ENCODE assay signal across 11 mouse cellular contexts in the genomic region with DNA sequence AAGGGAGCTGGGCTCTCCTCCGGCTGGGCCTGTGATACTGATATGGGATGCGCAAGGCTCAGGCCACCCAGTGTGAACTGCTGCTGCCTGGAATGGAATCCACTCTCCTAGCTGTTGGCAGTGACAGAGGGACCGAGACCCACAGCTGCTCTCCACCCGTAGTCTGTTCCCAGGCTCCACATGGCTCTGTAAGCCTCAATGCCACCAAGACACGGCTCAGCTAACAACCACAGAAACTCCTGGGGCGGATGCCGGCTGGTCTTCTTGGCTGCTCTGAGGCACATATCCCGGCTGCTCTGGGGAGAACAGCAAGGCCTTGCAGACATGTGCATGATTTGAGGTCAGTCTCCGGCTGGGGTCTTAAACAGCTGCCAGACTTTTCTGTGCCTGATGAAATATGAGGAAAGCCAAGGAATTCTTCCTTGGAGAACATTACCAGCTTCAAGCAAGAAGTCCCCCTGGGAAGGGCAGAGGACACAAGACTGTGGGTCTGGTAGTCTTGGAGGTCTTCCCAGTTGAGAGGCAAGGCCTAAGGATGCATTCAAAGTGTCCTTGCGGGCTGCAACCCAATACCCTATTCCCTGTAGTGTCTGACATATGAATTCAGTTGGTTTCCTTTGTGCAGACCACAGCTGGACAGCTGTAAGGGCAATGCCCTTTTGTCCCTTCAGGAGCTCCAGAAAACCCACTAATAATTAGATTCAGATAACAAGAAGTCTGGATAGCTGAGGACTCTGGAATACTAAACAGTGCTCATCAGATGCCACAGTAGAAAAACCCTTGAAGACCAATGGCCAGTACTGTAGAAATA. TPM values are rescaled to one million over a fixed set of nuclear protein-coding genes. Genes with fewer than 3 reads are reported as not detected.
DNase-seq lines count a peak whose midpoint lies in the region; ATAC-seq and TF ChIP-seq lines count a peak whose summit lies in the region.
"Had no signal": no experiment of that assay in that cellular context is flagged by ENCODE, and none has a peak within 500 bp of the region (broad histone marks: within the 10 kb centered on the region; RNA-seq: fewer than 3 reads in every experiment).

No protein-coding gene starts in this region.

- H3K4me1 ChIP-seq in embryonic facial prominence, embryonic 14.5 days (ENCODE audit: control insufficient read depth, insufficient read depth, low read length): peaks cover 18% of the 10 kb centered on the region

- no peaks in the 10 kb centered on the region for H3K27me3 ChIP-seq in embryonic facial prominence, embryonic 14.5 days (replicated peaks; ENCODE audit: control insufficient read depth, insufficient read depth, low read length)

- ATAC-seq in embryonic facial prominence, embryonic 14.5 days (ENCODE audit: low read depth): peak; percentile 92

- no peak for TF ChIP-seq CTCF in layer of hippocampus, adult 2 months (conservative IDR thresholded peaks at IDR 0.05)

- no peaks in the 10 kb centered on the region for H3K36me3 ChIP-seq in embryonic facial prominence, embryonic 14.5 days (ENCODE audit: control insufficient read depth, insufficient read depth, low read length)

- intact Hi-C loops in heart, postnatal 10 days (cut with DNase I): no loop called here

- no peak overlapping the region for H3K9ac ChIP-seq in embryonic facial prominence, embryonic 14.5 days (ENCODE audit: low read depth, low read length)

- H3K27ac ChIP-seq in layer of hippocampus, adult 2 months: peak overlapping the region; percentile 14; the same call in 1 of the 2 replicates
- H3K27ac ChIP-seq in embryonic facial prominence, embryonic 14.5 days (replicated peaks; ENCODE audit: low read depth, low read length): peak overlapping the region; percentile 59

- WGBS in embryonic facial prominence, embryonic 14.5 days: 45% methylated on average over 10 of the region's 10 CpGs

- no peak overlapping the region for H3K4me2 ChIP-seq in embryonic facial prominence, embryonic 14.5 days (ENCODE audit: low read depth, low read length)

- no peaks in the 10 kb centered on the region for H3K9me3 ChIP-seq in embryonic facial prominence, embryonic 14.5 days (ENCODE audit: control insufficient read depth, low read length)

- no peak overlapping the region for H3K4me3 ChIP-seq in layer of hippocampus, adult 2 months
- H3K4me3 ChIP-seq in embryonic facial prominence, embryonic 14.5 days (ENCODE audit: low read depth, low read length): no peak overlapping the region

- no peak for DNase-seq in layer of hippocampus, adult 2 months (ENCODE audit: low spot score in 2 of 2)
- DNase-seq in layer of hippocampus, postnatal 36 days: no peak
- DNase-seq in embryonic facial prominence, embryonic 14.5 days (ENCODE audit: low spot score): peak; percentile 92
- DNase-seq in heart, postnatal 10 days: peak; percentile 70 to 73
- peak; percentile 30 for DNase-seq in mesoderm, embryonic 11.5 days (ENCODE audit: low read depth, low spot score)
- no peak for DNase-seq in embryo, embryonic 10 days (ENCODE audit: low spot score)
- no peak for DNase-seq in frontal cortex, postnatal 36 days (ENCODE audit: low spot score in 2 of 2)
- no peak for DNase-seq in spleen, postnatal 36 days (ENCODE audit: low spot score in 2 of 2)
- DNase-seq: cerebellum, adult 8-10 months had no signal

RNA-seq across cellular contexts. Expression of gene Tmem174, which starts 17.1 kb away (rescaled TPM):
- under 1 TPM in 1 of 2 experiments, not detected in 1; 0.15 TPM for total RNA-seq in layer of hippocampus, adult 2 months (2021)
- under 1 TPM in 1 of 2 experiments, not detected in 1; 0.15 TPM for total RNA-seq in layer of hippocampus, postnatal 36 days (2021)
- not detected in 2 replicates for polyA plus RNA-seq in embryonic facial prominence, embryonic 14.5 days (2014; fragmentation: Nextera tagmentation; extraction: Ambion mirVana)
- not detected for total RNA-seq in heart, postnatal 10 days (2021)
- polyA plus RNA-seq: gonadal fat pad, adult 2 months; limb, embryonic 11.5 days had no signal

RNA-seq across cellular contexts. Expression of gene Tmem171, which starts 40.3 kb away (rescaled TPM):
- total RNA-seq in layer of hippocampus, adult 2 months (2021): 1 to 10 TPM; 1.7 to 1.8 TPM
- total RNA-seq in layer of hippocampus, postnatal 36 days (2021): 1 to 10 TPM; 1.1 to 1.4 TPM
- polyA plus RNA-seq in embryonic facial prominence, embryonic 14.5 days (2014; fragmentation: Nextera tagmentation; extraction: Ambion mirVana): 0.35 and 0.57 TPM in 2 replicates
- total RNA-seq in heart, postnatal 10 days (2021): 10 to 100 TPM in 1 of 2 experiments, 1 to 10 TPM in 1; 9.6 to 12.0 TPM
- polyA plus RNA-seq: limb, embryonic 11.5 days had no signal

Comparison
In these comparisons a context has a peak if more than half of its experiments do, and no peak if none do; other contexts are left out.
1. DNase-seq: peak in embryonic facial prominence, embryonic 14.5 days (single experiment), heart, postnatal 10 days (2 of 2) and mesoderm, embryonic 11.5 days (single experiment); none in layer of hippocampus, adult 2 months (0 of 2), layer of hippocampus, postnatal 36 days (0 of 2), embryo, embryonic 10 days (single experiment), frontal cortex, postnatal 36 days (0 of 2) and spleen, postnatal 36 days (0 of 2).